Mouse (Mus musculus) CH12.LX (cell line): ENCODE measurements at regions not wholly inside any gene's neighbourhood (a gene's known extent, or its start where the extent isn't known, plus 50 kb on each side); places are given as distances from the start of the nearest gene placed in this dataset.

Experiments used
- CTCF ChIP-seq, 2 experiments: IDR thresholded peaks in 1 of 2; conservative IDR thresholded peaks in 1 of 2; 2 replicates each; pipeline ENCODE4 v1.5.1; 2011 to 2012; ENCODE audit warnings: low read depth in 2 of 2, low read length in 2 of 2, improper control_type of control experiment in 1 of 2, inconsistent platforms in 1 of 2, mild to moderate bottlenecking in 1 of 2, moderate library complexity in 1 of 2
- E2F4 ChIP-seq: IDR thresholded peaks from 2 replicates; pipeline ENCODE4 v1.6.1; 2011; ENCODE audit warnings: low read depth, low read length, improper control_type of control experiment; ENCODE audit not compliant: insufficient replicate concordance
- ELF1 ChIP-seq: IDR thresholded peaks from 2 replicates; pipeline ENCODE4 v1.6.1; 2014; ENCODE audit warnings: low read depth, mild to moderate bottlenecking, inconsistent platforms, low read length, improper control_type of control experiment
- EP300 ChIP-seq: IDR thresholded peaks from 2 replicates; pipeline ENCODE4 v1.6.1; 2011; ENCODE audit warnings: low read length, improper control_type of control experiment
- MAX ChIP-seq: IDR thresholded peaks from 2 replicates; pipeline ENCODE4 v1.6.1; 2011; ENCODE audit warnings: low read length, improper control_type of control experiment
- POLR2A ChIP-seq: IDR thresholded peaks from 2 replicates; pipeline ENCODE4 v1.6.1; 2011; ENCODE audit warnings: low read depth, mild to moderate bottlenecking, improper control_type of control experiment, low read length
- USF2 ChIP-seq: conservative IDR thresholded peaks from 2 replicates; pipeline ENCODE4 v1.6.1; 2011; ENCODE audit warnings: low read depth, low read length, improper control_type of control experiment
- ZC3H11A ChIP-seq: IDR thresholded peaks from 2 replicates; pipeline ENCODE4 v1.6.1; 2012; ENCODE audit warnings: low read depth, mild to moderate bottlenecking, inconsistent platforms, low read length, improper control_type of control experiment

GRCm38 (mm10) chr12:47406563-47406962 is 587.8 kb upstream of the Nova1 start:
- TF ChIP-seq ZC3H11A (no peak), E2F4 (no peak), CTCF (conservative IDR thresholded peaks at IDR 0.05 in 1 of 2, IDR thresholded peaks at IDR 0.05 in 1 of 2; ENCODE audit: low read depth in 2 of 2, low read length in 2 of 2) (no peak), EP300 (no peak), USF2 (no peak), ELF1 (no peak), POLR2A (no peak), MAX (no peak)
